Mouse (Mus musculus) ovary, adult 18-20 months (tissue): Measurements from ENCODE around the gene Arhgap6.

Source experiments
- DNase-seq: peaks from one replicate; pipeline ENCODE4 v3.0.0; 2022; ENCODE audit warnings: low spot score, mixed read lengths

Gene Arhgap6

GRCm38 (mm10) chrX:168980370-168980769, 185.5 kb downstream of the Arhgap6 start:
- no peak for DNase-seq

- no peak for DNase-seq
Observed at GRCm38 (mm10) chrX:169007066-169007465, 212.2 kb downstream of the Arhgap6 start.

GRCm38 (mm10) chrX:169012701-169013100, 217.8 kb downstream of the Arhgap6 start:
- DNase-seq = no peak

- no peak for DNase-seq
Observed at GRCm38 (mm10) chrX:169034390-169034789, 239.5 kb downstream of the Arhgap6 start.

GRCm38 (mm10) chrX:169036403-169037296, 241.8 kb downstream of the Arhgap6 start:
- DNase-seq = peak; percentile 68

GRCm38 (mm10) chrX:169037401-169037800, 242.5 kb downstream of the Arhgap6 start:
- no peak for DNase-seq

- DNase-seq = no peak
Observed at GRCm38 (mm10) chrX:169043872-169044271, 249.0 kb downstream of the Arhgap6 start.

- no peak for DNase-seq
Observed at GRCm38 (mm10) chrX:169047595-169047994, 252.7 kb downstream of the Arhgap6 start.

GRCm38 (mm10) chrX:169049550-169049949, 254.7 kb downstream of the Arhgap6 start:
- DNase-seq = no peak

GRCm38 (mm10) chrX:169053907-169054476, 259.1 kb downstream of the Arhgap6 start:
- no peak for DNase-seq

- DNase-seq = no peak
Observed at GRCm38 (mm10) chrX:169062555-169062954, 267.7 kb downstream of the Arhgap6 start.

- DNase-seq = no peak
Observed at GRCm38 (mm10) chrX:169065298-169065697, 270.4 kb downstream of the Arhgap6 start.

GRCm38 (mm10) chrX:169065922-169066321, 271.0 kb downstream of the Arhgap6 start:
- no peak for DNase-seq

GRCm38 (mm10) chrX:169075020-169075419, 280.1 kb downstream of the Arhgap6 start:
- DNase-seq = no peak

GRCm38 (mm10) chrX:169081609-169082008, 286.7 kb downstream of the Arhgap6 start:
- no peak for DNase-seq

GRCm38 (mm10) chrX:169085871-169086270, 291.0 kb downstream of the Arhgap6 start:
- peak; percentile 2 for DNase-seq

- DNase-seq = no peak
Observed at GRCm38 (mm10) chrX:169089221-169089620, 294.3 kb downstream of the Arhgap6 start.

- no peak for DNase-seq
Observed at GRCm38 (mm10) chrX:169094601-169095000, 299.7 kb downstream of the Arhgap6 start.

- DNase-seq = no peak
Observed at GRCm38 (mm10) chrX:169095584-169095983, 300.7 kb downstream of the Arhgap6 start.

- DNase-seq = no peak
Observed at GRCm38 (mm10) chrX:169102665-169103064, 307.8 kb downstream of the Arhgap6 start.

GRCm38 (mm10) chrX:169106048-169106622, 311.2 kb downstream of the Arhgap6 start:
- peak; percentile 7 for DNase-seq

GRCm38 (mm10) chrX:169107372-169107771, 312.5 kb downstream of the Arhgap6 start:
- no peak for DNase-seq

- DNase-seq = no peak
Observed at GRCm38 (mm10) chrX:169110031-169110430, 315.1 kb downstream of the Arhgap6 start.
